In the genomic region with DNA sequence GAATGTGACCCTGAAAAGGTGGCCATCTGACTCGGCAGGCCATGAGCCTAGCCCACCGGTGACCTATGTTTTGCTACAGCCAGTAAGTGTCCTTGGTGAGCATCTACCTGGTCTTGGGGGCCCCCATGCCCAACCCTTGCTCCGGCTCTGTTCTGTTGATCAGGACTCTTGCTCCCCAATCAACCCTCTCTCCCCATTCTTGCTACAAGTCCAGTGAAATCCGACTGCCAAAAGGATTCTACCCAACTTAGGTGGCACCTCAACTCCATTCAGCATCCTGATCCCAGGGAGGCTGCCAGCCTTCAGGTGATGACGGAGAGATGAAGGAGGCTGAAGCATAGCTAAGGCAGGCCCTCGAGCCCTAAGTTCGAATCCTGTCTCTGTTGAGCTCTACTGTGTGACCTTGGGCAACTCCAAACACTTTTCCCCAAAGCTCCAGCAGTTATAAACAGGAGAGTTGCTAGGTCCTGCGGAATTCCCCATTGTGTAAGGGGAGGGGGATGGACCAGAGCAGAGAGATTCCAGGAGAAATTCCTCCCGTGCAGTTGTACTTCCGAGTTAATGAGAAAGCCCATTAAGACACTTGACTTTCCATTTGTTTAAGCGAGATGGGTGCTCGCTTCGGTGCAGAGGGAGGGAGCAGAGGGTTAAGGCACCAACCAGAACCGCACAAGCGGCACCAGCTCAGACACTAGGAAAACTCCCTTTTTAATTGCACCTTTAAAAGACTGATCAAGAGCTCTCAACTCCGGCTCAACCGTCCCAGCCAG, we compare ENCODE assay signal across 8 mouse cellular contexts. TPM values are rescaled to one million over a fixed set of nuclear protein-coding genes. Genes with fewer than 3 reads are reported as not detected.
DNase-seq lines count a peak whose midpoint lies in the region; ATAC-seq lines count a peak whose summit lies in the region.
"Had no signal": no experiment of that assay in that cellular context is flagged by ENCODE, and none has a peak within 500 bp of the region (broad histone marks: within the 10 kb centered on the region; RNA-seq: fewer than 3 reads in every experiment).

No protein-coding gene starts in this region.

- no peak for DNase-seq in liver, embryonic 11.5 days (ENCODE audit: low spot score)
- DNase-seq in embryonic facial prominence, embryonic 10.5 days (ENCODE audit: low spot score): peak; percentile 11
- DNase-seq in left cerebral cortex, adult 18-20 months (ENCODE audit: low spot score in 2 of 2): no peak
- DNase-seq: thymus, postnatal 36 days had no signal

- H3K9ac ChIP-seq in liver, embryonic 11.5 days (ENCODE audit: low read depth, low read length): no peak overlapping the region
- H3K9ac ChIP-seq in liver, embryonic 12.5 days: no peak overlapping the region
- H3K9ac ChIP-seq in hindbrain, embryonic 13.5 days: no peak overlapping the region
- no peak overlapping the region for H3K9ac ChIP-seq in neural tube, embryonic 13.5 days

- H3K4me3 ChIP-seq in liver, embryonic 11.5 days (ENCODE audit: low read depth, low read length): no peak overlapping the region
- no peak overlapping the region for H3K4me3 ChIP-seq in liver, embryonic 12.5 days
- peak overlapping the region; percentile 84 for H3K4me3 ChIP-seq in embryonic facial prominence, embryonic 10.5 days
- H3K4me3 ChIP-seq in hindbrain, embryonic 13.5 days: no peak overlapping the region
- H3K4me3 ChIP-seq in neural tube, embryonic 13.5 days: no peak overlapping the region

- no peak overlapping the region for H3K27ac ChIP-seq in liver, embryonic 11.5 days (ENCODE audit: low read depth, low read length)
- no peak overlapping the region for H3K27ac ChIP-seq in liver, embryonic 12.5 days
- no peak overlapping the region for H3K27ac ChIP-seq in embryonic facial prominence, embryonic 10.5 days (replicated peaks)
- H3K27ac ChIP-seq in hindbrain, embryonic 13.5 days: no peak overlapping the region
- H3K27ac ChIP-seq in neural tube, embryonic 13.5 days (replicated peaks): no peak overlapping the region

- 0 out of 2 replicates have a peak overlapping the region, but pooled peaks have one; percentile 8 for H3K4me2 ChIP-seq in liver, embryonic 11.5 days
- no peak overlapping the region for H3K4me2 ChIP-seq in liver, embryonic 12.5 days
- peak overlapping the region; percentile 96; the same call in 1 of the 2 replicates for H3K4me2 ChIP-seq in hindbrain, embryonic 13.5 days
- H3K4me2 ChIP-seq in neural tube, embryonic 13.5 days: peak overlapping the region; percentile 95

- peaks cover 79% of the 10 kb centered on the region for H3K27me3 ChIP-seq in liver, embryonic 11.5 days (replicated peaks; ENCODE audit: control insufficient read depth, insufficient read depth, low read length)
- peaks cover 92% of the 10 kb centered on the region for H3K27me3 ChIP-seq in liver, embryonic 12.5 days (replicated peaks)
- H3K27me3 ChIP-seq in embryonic facial prominence, embryonic 10.5 days (replicated peaks; ENCODE audit: low read depth, poor library complexity, severe bottlenecking): peaks cover 98% of the 10 kb centered on the region
- peaks cover 89% of the 10 kb centered on the region for H3K27me3 ChIP-seq in hindbrain, embryonic 13.5 days
- peaks cover 80% of the 10 kb centered on the region for H3K27me3 ChIP-seq in neural tube, embryonic 13.5 days

- H3K9me3 ChIP-seq in liver, embryonic 11.5 days (ENCODE audit: control insufficient read depth, low read length): no peaks in the 10 kb centered on the region
- no peaks in the 10 kb centered on the region for H3K9me3 ChIP-seq in liver, embryonic 12.5 days (replicated peaks)
- H3K9me3 ChIP-seq in embryonic facial prominence, embryonic 10.5 days: no peaks in the 10 kb centered on the region
- no peaks in the 10 kb centered on the region for H3K9me3 ChIP-seq in hindbrain, embryonic 13.5 days
- H3K9me3 ChIP-seq in neural tube, embryonic 13.5 days: no peaks in the 10 kb centered on the region

- peaks cover 6% of the 10 kb centered on the region for H3K4me1 ChIP-seq in liver, embryonic 11.5 days (replicated peaks; ENCODE audit: control insufficient read depth, insufficient read depth, low read length)
- peaks cover 24% of the 10 kb centered on the region for H3K4me1 ChIP-seq in liver, embryonic 12.5 days
- peaks cover 93% of the 10 kb centered on the region for H3K4me1 ChIP-seq in embryonic facial prominence, embryonic 10.5 days
- peaks cover 64% of the 10 kb centered on the region for H3K4me1 ChIP-seq in hindbrain, embryonic 13.5 days (replicated peaks)
- peaks cover 76% of the 10 kb centered on the region for H3K4me1 ChIP-seq in neural tube, embryonic 13.5 days (replicated peaks)

- 41% methylated on average over 17 of the region's 17 CpGs for WGBS in liver, embryonic 11.5 days
- 33% methylated on average over 17 of the region's 17 CpGs for WGBS in liver, embryonic 12.5 days (ENCODE audit: insufficient replicate concordance)
- WGBS in embryonic facial prominence, embryonic 10.5 days: 50% methylated on average over 17 of the region's 17 CpGs
- WGBS in hindbrain, embryonic 13.5 days: 42% methylated on average over 17 of the region's 17 CpGs
- WGBS in neural tube, embryonic 13.5 days: 34% methylated on average over 17 of the region's 17 CpGs

- no peaks in the 10 kb centered on the region for H3K36me3 ChIP-seq in liver, embryonic 11.5 days (ENCODE audit: control insufficient read depth, insufficient read depth, low read length)
- no peaks in the 10 kb centered on the region for H3K36me3 ChIP-seq in liver, embryonic 12.5 days
- H3K36me3 ChIP-seq in embryonic facial prominence, embryonic 10.5 days (replicated peaks): no peaks in the 10 kb centered on the region
- no peaks in the 10 kb centered on the region for H3K36me3 ChIP-seq in hindbrain, embryonic 13.5 days
- H3K36me3 ChIP-seq in neural tube, embryonic 13.5 days: no peaks in the 10 kb centered on the region

- ATAC-seq in liver, embryonic 11.5 days (replicated peaks; ENCODE audit: low FRiP score): no peak
- no peak for ATAC-seq in liver, embryonic 12.5 days
- ATAC-seq in hindbrain, embryonic 13.5 days (ENCODE audit: low FRiP score): no peak
- ATAC-seq in neural tube, embryonic 13.5 days (ENCODE audit: low read depth): no peak
- ATAC-seq in megakaryocyte, adult 5-6 weeks (ENCODE audit: poor library complexity, severe bottlenecking): no peak

RNA-seq across cellular contexts. Expression of gene Unc5b, which starts 3.3 kb away (rescaled TPM):
- polyA plus RNA-seq in liver, embryonic 11.5 days (2014; fragmentation: Nextera tagmentation; extraction: Ambion mirVana): 3.2 and 4.2 TPM in 2 replicates
- polyA plus RNA-seq in liver, embryonic 12.5 days (2016; fragmentation: Nextera tagmentation; extraction: Ambion mirVana): 1.3 and 1.4 TPM in 2 replicates
- 6.0 and 7.2 TPM in 2 replicates for polyA plus RNA-seq in embryonic facial prominence, embryonic 10.5 days (2016; fragmentation: Nextera tagmentation; extraction: Ambion mirVana)
- 2.5 and 3.3 TPM in 2 replicates for polyA plus RNA-seq in hindbrain, embryonic 13.5 days (2015; fragmentation: Nextera tagmentation; extraction: Ambion mirVana)
- polyA plus RNA-seq in neural tube, embryonic 13.5 days (2015; fragmentation: Nextera tagmentation; extraction: Ambion mirVana): 2.6 and 2.9 TPM in 2 replicates
- total RNA-seq in left cerebral cortex, adult 18-20 months (2021): 10 to 100 TPM in 1 of 2 experiments, 1 to 10 TPM in 1; 9.3 to 10.3 TPM
- total RNA-seq in megakaryocyte, adult 5-6 weeks (2015): not detected in 2 replicates
- total RNA-seq in megakaryocyte, adult 5-6 weeks (2017): 0.07 and 0.08 TPM in 2 replicates
